Mouse (Mus musculus): Measurements from ENCODE around the gene Ncf2. TPM values are rescaled to one million over a fixed set of nuclear protein-coding genes. Genes with fewer than 3 reads are reported as not detected.
A peak's percentile ranks its signal among the peaks of the same experiment; 100 is the strongest.
"Not testable (repeated sequence)": the region's sequence is repeated elsewhere in the genome, so short reads cannot be mapped to it uniquely, and the experiment has no call there.

Gene Ncf2
- total and polyA plus RNA-seq, 2 experiments from 2014 or later, result 1.6 to 1.8 TPM

- Histone ChIP-seq H3K27ac (ENCODE audit: low read depth, low read length) (no peak overlapping the region), H3K4me2 (ENCODE audit: low read depth, low read length, poor library complexity, severe bottlenecking) (peak overlapping the region; percentile 66), H3K4me3 (ENCODE audit: low read depth, low read length) (peak overlapping the region; percentile 98), H3K9me3 (ENCODE audit: low read length) (no peaks in the 10 kb centered on the region), H3K36me3 (ENCODE audit: insufficient read depth, low read length) (peaks cover 18% of the 10 kb centered on the region), H3K9ac (replicated peaks; ENCODE audit: low read length, poor library complexity, severe bottlenecking) (peak overlapping the region; percentile 94; the same call in 1 of the 2 replicates), H3K4me1 (ENCODE audit: insufficient read depth, low read length) (no peaks in the 10 kb centered on the region), H3K27me3 (ENCODE audit: insufficient read depth, low read length) (no peaks in the 10 kb centered on the region)
- WGBS, result 3% methylated on average over 5 of the region's 5 CpGs
- DNase-seq (ENCODE audit: low spot score), result peak; percentile 96
- peak; percentile 21; the same call in 1 of the 2 replicates for ATAC-seq (ENCODE audit: low FRiP score)
- TF ChIP-seq CTCF (IDR thresholded peaks at IDR 0.05), result peak; percentile 88
These were observed 32.1 kb upstream of the Ncf2 start for GRCm38 (mm10) chr1:152767749-152768488.

- 88% methylated on average over 9 of the region's 9 CpGs for WGBS
- no peak overlapping the region for H3K4me3 ChIP-seq (ENCODE audit: low read depth, low read length)
- no peaks in the 10 kb centered on the region for H3K27me3 ChIP-seq (ENCODE audit: insufficient read depth, low read length)
- H3K9me3 ChIP-seq (ENCODE audit: low read length), result no peaks in the 10 kb centered on the region
- no peak for ATAC-seq (ENCODE audit: low FRiP score)
- H3K27ac ChIP-seq (ENCODE audit: low read depth, low read length), result no peak overlapping the region
- H3K4me1 ChIP-seq (ENCODE audit: insufficient read depth, low read length), result no peaks in the 10 kb centered on the region
- H3K9ac ChIP-seq (replicated peaks; ENCODE audit: low read length, poor library complexity, severe bottlenecking), result no peak overlapping the region
- peaks cover 37% of the 10 kb centered on the region for H3K36me3 ChIP-seq (ENCODE audit: insufficient read depth, low read length)
- H3K4me2 ChIP-seq (ENCODE audit: low read depth, low read length, poor library complexity, severe bottlenecking), result no peak overlapping the region
- TF ChIP-seq CTCF (IDR thresholded peaks at IDR 0.05), result no peak
- DNase-seq (ENCODE audit: low spot score), result no peak
These were observed 29.0 kb upstream of the Ncf2 start for GRCm38 (mm10) chr1:152771016-152771415.

- WGBS, result 90% methylated on average over 3 of the region's 3 CpGs
- not testable (repeated sequence) for ATAC-seq (ENCODE audit: low FRiP score); H3K9ac ChIP-seq (replicated peaks; ENCODE audit: low read length, poor library complexity, severe bottlenecking); H3K27me3 ChIP-seq (ENCODE audit: insufficient read depth, low read length); H3K4me1 ChIP-seq (ENCODE audit: insufficient read depth, low read length); DNase-seq (ENCODE audit: low spot score); H3K4me3 ChIP-seq (ENCODE audit: low read depth, low read length); H3K9me3 ChIP-seq (ENCODE audit: low read length); H3K27ac ChIP-seq (ENCODE audit: low read depth, low read length); H3K4me2 ChIP-seq (ENCODE audit: low read depth, low read length, poor library complexity, severe bottlenecking)
- peaks cover 37% of the 10 kb centered on the region for H3K36me3 ChIP-seq (ENCODE audit: insufficient read depth, low read length)
These were observed 25.4 kb upstream of the Ncf2 start for GRCm38 (mm10) chr1:152774601-152775000.

GRCm38 (mm10) chr1:152779071-152779737, 20.8 kb upstream of the Ncf2 start:
- DNase-seq (ENCODE audit: low spot score), result peak; percentile 44
- no peak overlapping the region for H3K9ac ChIP-seq (replicated peaks; ENCODE audit: low read length, poor library complexity, severe bottlenecking)
- WGBS, result 39% methylated on average over 10 of the region's 10 CpGs

DNA sequence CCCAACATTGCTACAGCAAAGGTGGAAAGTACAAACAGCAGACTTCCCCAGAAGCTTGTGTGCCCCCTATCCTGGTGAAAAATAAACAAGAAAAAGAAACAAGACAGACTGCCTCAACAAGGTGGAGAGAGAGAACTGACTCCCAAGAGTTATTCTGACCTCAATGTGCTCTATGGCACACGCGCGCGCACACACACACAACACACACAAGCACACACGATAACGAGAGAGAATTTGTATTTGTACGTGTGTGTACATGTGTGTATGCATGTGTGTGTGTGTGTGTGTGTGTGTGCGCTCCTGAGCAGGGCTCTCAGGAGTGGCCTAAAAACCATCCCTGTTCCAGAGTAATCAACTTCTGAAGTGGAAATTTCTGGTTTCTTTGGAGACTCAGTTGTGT, 15.4 kb upstream of the Ncf2 start:
- ATAC-seq (ENCODE audit: low FRiP score) (no peak), DNase-seq (ENCODE audit: low spot score) (no peak)
- no peak overlapping the region for H3K4me2 ChIP-seq (ENCODE audit: low read depth, low read length, poor library complexity, severe bottlenecking)
- H3K27me3 ChIP-seq (ENCODE audit: insufficient read depth, low read length), result no peaks in the 10 kb centered on the region
- WGBS, result 97% methylated on average over 8 of the region's 8 CpGs
- no peaks in the 10 kb centered on the region for H3K9me3 ChIP-seq (ENCODE audit: low read length)
- H3K27ac ChIP-seq (ENCODE audit: low read depth, low read length), result no peak overlapping the region
- no peaks in the 10 kb centered on the region for H3K4me1 ChIP-seq (ENCODE audit: insufficient read depth, low read length)
- no peak overlapping the region for H3K9ac ChIP-seq (replicated peaks; ENCODE audit: low read length, poor library complexity, severe bottlenecking)
- no peaks in the 10 kb centered on the region for H3K36me3 ChIP-seq (ENCODE audit: insufficient read depth, low read length)
- H3K4me3 ChIP-seq (ENCODE audit: low read depth, low read length), result no peak overlapping the region
- no peak for TF ChIP-seq CTCF (IDR thresholded peaks at IDR 0.05)

More at GRCm38 (mm10) chr1:152779071-152779737, 20.8 kb upstream of the Ncf2 start:
- Histone ChIP-seq H3K36me3 (ENCODE audit: insufficient read depth, low read length) (peaks cover 9% of the 10 kb centered on the region; the same call in 1 of the 2 replicates), H3K4me1 (ENCODE audit: insufficient read depth, low read length) (no peaks in the 10 kb centered on the region), H3K27me3 (ENCODE audit: insufficient read depth, low read length) (no peaks in the 10 kb centered on the region), H3K4me3 (ENCODE audit: low read depth, low read length) (no peak overlapping the region), H3K9me3 (ENCODE audit: low read length) (no peaks in the 10 kb centered on the region), H3K4me2 (ENCODE audit: low read depth, low read length, poor library complexity, severe bottlenecking) (no peak overlapping the region), H3K27ac (ENCODE audit: low read depth, low read length) (no peak overlapping the region)
- peak; percentile 63 for TF ChIP-seq CTCF (IDR thresholded peaks at IDR 0.05)
- ATAC-seq (ENCODE audit: low FRiP score), result no peak

DNA sequence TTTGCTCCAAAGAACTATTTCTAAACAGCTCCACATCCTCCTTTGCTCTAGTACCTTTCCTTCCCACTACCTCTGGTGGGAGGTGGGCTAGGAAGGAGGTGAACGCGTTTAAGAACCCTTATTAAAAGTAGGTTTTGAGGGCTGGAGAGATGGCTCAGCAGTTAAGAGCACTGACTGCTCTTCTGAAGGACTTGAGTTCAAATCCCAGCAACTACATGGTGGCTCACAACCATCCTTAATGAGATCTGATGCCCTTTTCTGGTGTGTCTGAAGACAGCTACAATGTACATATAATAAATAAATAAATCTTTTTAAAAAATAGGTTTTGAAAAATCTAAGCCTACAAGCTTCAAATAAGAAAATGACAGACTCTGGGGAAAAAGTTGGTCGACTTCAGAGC, 14.5 kb upstream of the Ncf2 start:
- not testable (repeated sequence) for ATAC-seq (ENCODE audit: low FRiP score); H3K27ac ChIP-seq (ENCODE audit: low read depth, low read length); H3K4me3 ChIP-seq (ENCODE audit: low read depth, low read length); H3K9ac ChIP-seq (replicated peaks; ENCODE audit: low read length, poor library complexity, severe bottlenecking); DNase-seq (ENCODE audit: low spot score); H3K4me1 ChIP-seq (ENCODE audit: insufficient read depth, low read length); H3K4me2 ChIP-seq (ENCODE audit: low read depth, low read length, poor library complexity, severe bottlenecking); H3K36me3 ChIP-seq (ENCODE audit: insufficient read depth, low read length); H3K27me3 ChIP-seq (ENCODE audit: insufficient read depth, low read length); H3K9me3 ChIP-seq (ENCODE audit: low read length)
- WGBS, result 93% methylated on average over 3 of the region's 3 CpGs
